Mouse (Mus musculus): Measurements from ENCODE around the gene Lpcat3. TPM values are rescaled to one million over a fixed set of nuclear protein-coding genes. Genes with fewer than 3 reads are reported as not detected.

The Lpcat3 gene
- polyA plus RNA-seq, 1 experiment from 2014 or later, result 49.9 TPM

DNA sequence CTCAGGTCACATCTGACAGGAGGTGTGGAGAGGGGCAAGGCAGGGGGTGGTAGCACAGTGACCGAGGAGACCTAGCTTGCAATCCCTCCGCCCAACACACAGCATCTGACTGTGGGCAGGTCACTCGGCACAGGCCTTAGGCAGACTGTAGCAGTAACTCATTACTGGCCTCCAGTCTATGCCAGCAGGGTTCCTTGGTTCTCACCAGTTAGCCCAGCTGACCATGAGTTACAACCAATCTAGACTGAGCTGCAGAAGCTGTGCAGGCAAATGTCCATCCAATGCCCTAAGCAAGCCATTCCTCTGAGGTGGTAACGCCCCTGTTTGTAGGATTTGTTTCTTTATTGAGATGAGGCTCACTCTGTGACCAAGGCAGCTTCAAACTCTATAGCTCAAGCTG lies 36.5 kb downstream of the Lpcat3 start:
- Histone ChIP-seq H3K36me3 (peaks cover 34% of the 10 kb centered on the region), H3K4me2 (no peak overlapping the region), H3K4me3 (no peak overlapping the region), H3K27me3 (no peaks in the 10 kb centered on the region), H3K27ac (replicated peaks) (no peak overlapping the region), H3K9ac (no peak overlapping the region), H3K9me3 (no peaks in the 10 kb centered on the region), H3K4me1 (replicated peaks) (peaks cover 5% of the 10 kb centered on the region)
- 93% methylated on average over 4 of the region's 4 CpGs for WGBS
- no peak for ATAC-seq (ENCODE audit: low FRiP score, low read depth)

DNA sequence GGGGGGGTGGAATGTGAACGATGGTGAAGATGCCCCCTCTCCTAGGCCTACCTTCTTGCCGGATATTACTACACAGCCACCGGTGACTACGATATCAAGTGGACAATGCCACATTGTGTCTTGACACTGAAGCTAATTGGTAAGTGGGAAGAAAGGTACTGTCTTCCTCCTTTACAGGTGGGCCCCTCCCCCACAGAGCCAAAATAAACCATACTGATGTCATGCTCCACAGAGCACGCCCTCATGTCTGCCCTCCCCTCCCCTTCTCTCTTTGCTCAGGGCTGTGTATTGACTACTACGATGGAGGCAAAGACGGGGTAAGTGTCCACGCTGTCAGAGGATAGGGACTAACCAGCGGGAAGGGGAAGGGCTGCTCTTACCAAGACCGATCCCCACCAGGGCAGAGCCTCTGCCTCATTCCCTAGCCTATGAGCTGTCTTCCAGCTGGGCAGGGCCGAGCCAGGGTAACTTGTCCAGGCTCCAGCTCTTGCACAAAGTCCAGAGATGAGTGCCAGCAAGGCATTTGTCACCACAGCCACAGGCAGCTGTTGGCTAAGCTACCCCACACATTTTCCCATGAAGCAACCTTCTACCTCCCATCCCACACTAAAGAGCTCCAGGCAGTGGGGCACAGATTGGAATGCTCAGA lies 37.3 kb downstream of the Lpcat3 start:
- ATAC-seq (ENCODE audit: low FRiP score, low read depth), result peak; percentile 46; the same call in 1 of the 2 replicates
- Histone ChIP-seq H3K4me2 (no peak overlapping the region), H3K4me3 (no peak overlapping the region), H3K9ac (no peak overlapping the region), H3K4me1 (replicated peaks) (no peaks in the 10 kb centered on the region), H3K9me3 (no peaks in the 10 kb centered on the region), H3K27ac (replicated peaks) (no peak overlapping the region), H3K27me3 (no peaks in the 10 kb centered on the region), H3K36me3 (peaks cover 41% of the 10 kb centered on the region)
- WGBS, result 80% methylated on average over 11 of the region's 11 CpGs

DNA sequence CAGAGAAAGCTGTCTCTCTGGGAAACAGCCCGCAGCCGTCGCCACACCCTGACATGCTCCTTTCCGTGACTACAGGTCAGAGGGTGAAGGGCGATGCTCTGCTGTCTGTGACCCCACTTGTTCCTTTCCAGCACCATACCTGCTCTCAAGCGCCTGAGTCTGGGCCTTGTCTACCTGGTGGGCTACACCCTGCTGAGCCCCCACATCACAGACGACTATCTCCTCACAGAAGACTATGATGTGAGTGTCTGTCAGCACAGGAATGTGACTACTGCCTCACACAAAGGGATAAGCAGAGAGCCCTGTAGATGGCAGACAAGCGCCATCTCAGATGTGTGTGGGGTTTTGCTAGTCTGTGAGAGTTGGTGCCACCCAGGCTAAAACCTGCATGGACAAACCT lies 38.5 kb downstream of the Lpcat3 start:
- Histone ChIP-seq H3K9me3 (no peaks in the 10 kb centered on the region), H3K27ac (replicated peaks) (no peak overlapping the region), H3K36me3 (peaks cover 46% of the 10 kb centered on the region), H3K4me2 (no peak overlapping the region), H3K4me3 (no peak overlapping the region), H3K27me3 (no peaks in the 10 kb centered on the region), H3K4me1 (replicated peaks) (no peaks in the 10 kb centered on the region), H3K9ac (no peak overlapping the region)
- WGBS, result 73% methylated on average over 8 of the region's 8 CpGs
- no peak for ATAC-seq (ENCODE audit: low FRiP score, low read depth)

DNA sequence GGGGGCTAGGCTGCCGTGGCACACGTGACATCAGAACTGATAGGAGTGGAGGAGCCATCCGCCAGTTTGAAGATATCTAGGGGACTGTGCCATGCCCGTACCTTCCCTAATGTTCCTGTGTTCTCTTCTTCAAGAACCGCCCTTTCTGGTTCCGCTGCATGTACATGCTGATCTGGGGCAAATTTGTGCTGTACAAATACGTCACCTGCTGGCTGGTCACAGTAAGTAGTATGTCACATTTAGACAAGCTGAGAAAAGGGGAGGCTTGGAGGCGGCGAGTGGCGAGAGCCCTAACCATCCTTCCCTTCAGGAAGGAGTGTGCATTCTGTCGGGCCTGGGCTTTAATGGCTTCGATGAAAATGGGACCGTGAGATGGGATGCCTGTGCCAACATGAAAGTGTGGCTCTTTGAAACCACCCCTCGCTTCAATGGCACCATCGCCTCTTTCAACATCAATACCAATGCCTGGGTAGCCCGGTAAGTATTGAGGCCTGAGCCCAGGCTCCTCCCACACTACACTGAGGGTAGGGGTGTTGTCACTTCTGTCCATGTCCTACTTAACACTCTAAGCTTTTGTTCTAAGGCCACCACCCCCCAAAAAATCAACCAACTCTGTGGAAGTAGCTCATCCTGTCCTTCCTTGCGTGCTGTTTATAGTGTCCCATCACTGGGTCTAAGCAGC lies 39.4 kb downstream of the Lpcat3 start:
- Histone ChIP-seq H3K4me1 (replicated peaks) (no peaks in the 10 kb centered on the region), H3K27me3 (no peaks in the 10 kb centered on the region), H3K27ac (replicated peaks) (no peak overlapping the region), H3K36me3 (peaks cover 46% of the 10 kb centered on the region), H3K9ac (no peak overlapping the region), H3K4me3 (no peak overlapping the region), H3K4me2 (no peak overlapping the region), H3K9me3 (no peaks in the 10 kb centered on the region)
- ATAC-seq (ENCODE audit: low FRiP score, low read depth), result peak; percentile 24; the same call in 1 of the 2 replicates
- 92% methylated on average over 17 of the region's 17 CpGs for WGBS

DNA sequence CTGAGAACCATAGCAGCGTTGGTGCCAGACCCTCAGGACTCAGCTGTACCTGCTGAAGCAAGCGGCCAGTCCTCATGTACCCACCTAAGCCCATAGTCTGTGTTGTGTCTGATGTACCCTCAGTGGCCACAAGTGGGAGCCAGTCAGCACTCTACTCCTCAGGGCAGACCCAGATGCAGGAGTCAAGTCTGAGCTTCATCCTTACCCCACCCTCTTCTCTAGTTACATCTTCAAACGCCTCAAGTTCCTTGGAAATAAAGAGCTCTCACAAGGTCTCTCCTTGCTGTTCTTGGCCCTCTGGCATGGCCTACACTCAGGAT lies 39.9 kb downstream of the Lpcat3 start:
- ATAC-seq (ENCODE audit: low FRiP score, low read depth), result peak; percentile 63; the same call in 1 of the 2 replicates
- Histone ChIP-seq H3K4me3 (no peak overlapping the region), H3K4me1 (replicated peaks) (no peaks in the 10 kb centered on the region), H3K27me3 (no peaks in the 10 kb centered on the region), H3K9me3 (no peaks in the 10 kb centered on the region), H3K27ac (replicated peaks) (no peak overlapping the region), H3K9ac (no peak overlapping the region), H3K36me3 (peaks cover 46% of the 10 kb centered on the region), H3K4me2 (no peak overlapping the region)
- 54% methylated on average over 3 of the region's 3 CpGs for WGBS

DNA sequence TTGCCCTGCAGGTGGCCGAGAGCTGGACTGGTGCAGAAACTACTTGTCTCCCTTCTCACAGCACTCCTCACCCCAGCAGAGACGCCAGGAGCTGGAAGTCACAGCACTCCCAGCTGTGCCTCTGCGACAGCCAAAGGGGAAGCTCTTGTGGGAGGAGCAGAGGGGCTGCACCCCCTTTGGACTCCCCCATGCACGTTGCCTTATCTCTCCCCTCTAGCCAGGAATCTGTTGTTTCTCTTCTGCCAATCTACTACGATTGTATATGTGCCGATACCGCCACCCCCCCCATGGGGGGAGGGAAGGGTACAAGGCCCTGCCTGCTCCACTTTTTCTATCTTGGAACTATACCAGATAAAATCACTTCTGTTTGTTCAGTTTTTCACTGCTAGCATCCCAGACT lies 41.0 kb downstream of the Lpcat3 start:
- no peak for ATAC-seq (ENCODE audit: low FRiP score, low read depth)

DNA sequence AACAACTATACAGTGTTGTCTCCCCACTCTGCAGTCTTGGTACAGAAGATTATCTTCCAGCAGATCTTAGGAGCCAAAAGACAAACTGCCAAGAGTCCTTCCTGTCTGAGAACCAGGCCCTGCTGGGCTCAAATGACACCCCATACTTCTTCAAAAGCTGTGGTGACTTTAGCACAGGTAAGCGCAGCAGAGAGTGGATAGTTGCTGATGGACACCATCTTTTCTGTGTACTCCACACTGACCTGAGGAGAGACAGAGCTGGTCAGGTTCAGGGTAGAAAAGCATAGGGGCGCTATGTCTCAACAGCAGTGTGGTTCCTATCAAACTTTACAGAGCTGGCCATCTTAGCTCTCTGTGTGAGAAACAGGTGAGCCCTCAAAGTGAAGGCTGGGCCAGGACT lies 41.6 kb downstream of the Lpcat3 start:
- no peak overlapping the region for H3K4me2 ChIP-seq
- peaks cover 51% of the 10 kb centered on the region for H3K36me3 ChIP-seq
- ATAC-seq (ENCODE audit: low FRiP score, low read depth), result no peak
- WGBS, result 96% methylated on average over 2 of the region's 2 CpGs
- no peak overlapping the region for H3K4me3 ChIP-seq
- 0 out of 2 replicates have a peak, but pooled peaks cover 2% of the 10 kb centered on the region for H3K4me1 ChIP-seq (replicated peaks)
- no peak overlapping the region for H3K27ac ChIP-seq (replicated peaks)
- no peaks in the 10 kb centered on the region for H3K9me3 ChIP-seq
- no peaks in the 10 kb centered on the region for H3K27me3 ChIP-seq
- no peak overlapping the region for H3K9ac ChIP-seq

More for the DNA sequence above, 41.0 kb downstream of the Lpcat3 start:
- Histone ChIP-seq H3K4me3 (no peak overlapping the region), H3K9me3 (no peaks in the 10 kb centered on the region), H3K4me2 (no peak overlapping the region), H3K27ac (replicated peaks) (no peak overlapping the region), H3K36me3 (peaks cover 51% of the 10 kb centered on the region), H3K27me3 (no peaks in the 10 kb centered on the region), H3K9ac (no peak overlapping the region), H3K4me1 (replicated peaks) (no peaks in the 10 kb centered on the region)
- whole genome bisulfite sequencing, result 82% methylated on average over 7 of the region's 7 CpGs

DNA sequence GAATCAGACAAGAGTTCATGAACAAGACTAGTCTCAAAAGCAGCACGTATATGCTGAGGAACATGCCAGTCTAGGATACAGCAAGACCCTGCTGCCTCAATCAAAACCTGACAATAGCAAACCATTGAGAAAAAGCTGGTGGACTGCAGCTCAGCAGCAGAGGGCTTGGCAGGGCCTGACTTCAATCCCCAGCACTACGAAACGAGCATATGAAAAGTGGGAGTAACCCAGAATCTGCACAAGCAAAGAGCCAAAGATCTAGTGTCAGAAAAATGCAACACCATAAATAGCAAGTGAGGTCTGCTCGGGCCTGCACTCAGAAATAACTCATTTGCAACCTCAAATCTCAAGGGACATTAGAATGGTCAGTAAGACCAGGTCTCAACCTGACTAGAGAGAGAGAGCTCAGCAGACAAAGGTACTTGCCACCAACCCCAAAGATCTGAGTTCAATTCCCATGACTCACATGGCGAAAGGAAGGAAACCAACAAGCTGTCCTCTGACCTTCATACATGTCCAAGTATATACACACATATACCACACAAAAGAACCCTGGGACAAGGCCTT lies 43.3 kb downstream of the Lpcat3 start:
- Histone ChIP-seq H3K9ac (no peak overlapping the region), H3K4me1 (replicated peaks) (peaks cover 17% of the 10 kb centered on the region), H3K36me3 (peaks cover 45% of the 10 kb centered on the region), H3K4me3 (no peak overlapping the region), H3K27me3 (no peaks in the 10 kb centered on the region), H3K4me2 (no peak overlapping the region), H3K9me3 (no peaks in the 10 kb centered on the region), H3K27ac (replicated peaks) (no peak overlapping the region)
- no peak for ATAC-seq (ENCODE audit: low FRiP score, low read depth)
- 87% methylated on average over 5 of the region's 5 CpGs for WGBS

DNA sequence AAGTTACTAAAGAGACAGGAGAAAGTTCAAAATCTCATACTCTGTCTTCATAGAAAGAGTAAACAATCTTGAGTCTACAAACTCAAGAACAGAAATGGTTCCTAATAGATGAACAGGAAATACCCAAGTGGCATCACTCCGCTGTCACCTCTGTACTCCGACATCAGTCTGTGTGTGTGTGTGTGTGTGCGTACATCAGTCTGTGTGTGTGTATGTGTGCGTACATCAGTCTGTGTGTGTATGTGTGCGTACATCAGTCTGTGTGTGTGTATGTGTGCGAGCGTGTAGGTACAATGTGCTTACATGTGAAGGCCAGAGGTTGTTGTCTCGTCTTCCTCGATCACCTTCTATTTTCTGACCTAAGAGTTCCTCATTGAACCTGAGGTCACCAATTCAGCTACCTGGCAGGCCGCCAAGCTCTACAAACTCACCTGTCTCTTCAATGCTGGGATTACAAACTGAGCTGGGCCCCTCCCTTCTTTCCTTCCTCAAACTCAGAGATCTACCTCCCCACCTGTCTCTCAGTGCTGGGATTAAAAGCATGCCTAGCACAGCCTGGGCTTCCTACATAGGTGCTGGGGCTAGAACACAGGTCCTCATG lies 45.6 kb downstream of the Lpcat3 start:
- H3K27ac ChIP-seq (replicated peaks), result no peak overlapping the region

DNA sequence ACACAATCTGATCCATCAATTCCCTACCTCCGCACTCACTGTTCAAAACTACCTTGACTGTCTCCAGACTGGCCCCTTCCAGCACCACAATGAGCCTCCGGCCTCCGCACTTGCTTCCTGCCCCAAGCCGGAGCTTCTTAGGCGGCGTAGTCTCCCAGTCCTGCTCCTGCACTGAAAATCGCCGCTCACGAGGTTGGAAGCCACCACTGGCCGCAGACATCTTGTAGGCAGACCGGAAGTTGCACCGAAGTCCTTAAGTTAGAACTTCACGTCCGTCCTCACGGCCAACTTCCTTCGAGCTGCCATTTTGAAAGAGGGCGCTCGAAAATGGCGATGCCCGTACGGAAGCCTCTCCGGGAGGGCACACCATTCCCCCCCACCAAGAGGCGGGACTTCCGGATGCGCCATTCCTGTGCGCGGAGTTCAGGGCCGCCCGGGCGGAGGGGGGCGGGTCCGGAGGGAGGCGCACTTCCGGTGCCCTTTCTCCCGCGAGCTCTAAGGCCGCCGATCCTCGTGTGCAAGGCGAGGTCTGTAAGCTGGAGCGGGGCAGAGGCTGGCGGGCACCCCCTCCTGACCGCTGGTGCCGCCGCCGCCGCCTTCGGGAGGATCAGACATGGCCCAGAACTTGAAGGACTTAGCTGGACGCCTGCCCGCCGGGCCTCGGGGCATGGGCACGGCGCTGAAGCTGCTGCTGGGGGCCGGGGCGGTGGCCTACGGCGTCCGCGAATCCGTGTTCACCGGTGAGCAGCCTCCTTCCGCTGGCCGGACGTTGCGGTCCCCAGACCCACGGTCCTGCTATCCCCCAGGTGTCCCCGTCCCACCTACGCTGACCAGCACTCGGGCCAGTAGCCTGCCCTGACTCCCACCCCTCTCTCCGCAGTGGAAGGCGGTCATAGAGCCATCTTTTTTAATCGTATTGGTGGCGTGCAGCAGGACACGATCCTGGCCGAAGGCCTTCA lies 49.3 kb downstream of the Lpcat3 start, which contains the start of the genes Emg1 and Phb2:
Emg1 (minus strand) TSS at position 355 of the 959 bp plus-strand sequence.
Phb2 (plus strand) TSS at position 513 of the 959 bp plus-strand sequence.
- Histone ChIP-seq H3K4me1 (replicated peaks) (peaks cover 36% of the 10 kb centered on the region), H3K27ac (replicated peaks) (peak within 1 kb of the TSS; percentile 82), H3K36me3 (peaks cover 35% of the 10 kb centered on the region), H3K4me2 (peak within 1 kb of the TSS; percentile 94), H3K9ac (peak within 1 kb of the TSS; percentile 79), H3K27me3 (no peaks in the 10 kb centered on the region), H3K4me3 (peak within 1 kb of the TSS; percentile 65), H3K9me3 (no peaks in the 10 kb centered on the region)
- peak; percentile 97 for ATAC-seq (ENCODE audit: low FRiP score, low read depth)
- WGBS, result under 1% methylated on average over 74 of the region's 76 CpGs

More for the DNA sequence above, 45.6 kb downstream of the Lpcat3 start:
- H3K4me3 ChIP-seq, result no peak overlapping the region
- no peak for ATAC-seq (ENCODE audit: low FRiP score, low read depth)
- no peak overlapping the region for H3K4me2 ChIP-seq
- H3K36me3 ChIP-seq, result peaks cover 26% of the 10 kb centered on the region
- peaks cover 26% of the 10 kb centered on the region for H3K4me1 ChIP-seq (replicated peaks)
- H3K9me3 ChIP-seq, result no peaks in the 10 kb centered on the region
- 95% methylated on average over 10 of the region's 10 CpGs for WGBS
- H3K27me3 ChIP-seq, result no peaks in the 10 kb centered on the region
- no peak overlapping the region for H3K9ac ChIP-seq

DNA sequence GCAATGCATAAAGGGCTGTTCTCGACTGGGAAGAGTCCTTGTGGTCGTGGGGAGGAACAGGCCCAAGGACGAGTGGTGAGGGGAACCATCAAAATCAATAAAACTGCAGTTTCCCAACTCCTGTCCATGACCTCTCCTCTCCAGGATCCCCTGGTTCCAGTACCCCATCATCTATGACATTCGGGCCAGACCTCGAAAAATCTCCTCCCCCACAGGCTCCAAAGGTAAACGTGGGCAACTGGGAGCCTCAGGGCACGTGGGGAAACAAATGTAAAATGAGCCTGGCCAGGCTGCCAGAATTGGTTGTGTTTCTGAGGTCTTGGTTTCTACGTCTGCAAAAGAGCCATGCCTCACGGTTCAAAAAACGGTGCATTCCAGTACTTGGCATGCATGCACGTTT lies 50.1 kb downstream of the Lpcat3 start:
- Histone ChIP-seq H3K4me2 (peak overlapping the region; percentile 94), H3K4me3 (peak overlapping the region; percentile 65), H3K27ac (replicated peaks) (peak overlapping the region; percentile 81; the same call in 1 of the 2 replicates), H3K9ac (peak overlapping the region; percentile 79), H3K4me1 (replicated peaks) (peaks cover 36% of the 10 kb centered on the region), H3K27me3 (no peaks in the 10 kb centered on the region), H3K36me3 (peaks cover 40% of the 10 kb centered on the region), H3K9me3 (no peaks in the 10 kb centered on the region)
- 28% methylated on average over 11 of the region's 11 CpGs for WGBS
- no peak for ATAC-seq (ENCODE audit: low FRiP score, low read depth)
